Mouse (Mus musculus): Measurements from ENCODE around the gene Dhps. TPM values are rescaled to one million over a fixed set of nuclear protein-coding genes. Genes with fewer than 3 reads are reported as not detected.
A peak's percentile ranks its signal among the peaks of the same experiment; 100 is the strongest.
"Not testable (repeated sequence)": the region's sequence is repeated elsewhere in the genome, so short reads cannot be mapped to it uniquely, and the experiment has no call there.

The Dhps gene
- total and polyA plus RNA-seq, 3 experiments, result 44.7 to 88.5 (median 60.1) TPM

DNA sequence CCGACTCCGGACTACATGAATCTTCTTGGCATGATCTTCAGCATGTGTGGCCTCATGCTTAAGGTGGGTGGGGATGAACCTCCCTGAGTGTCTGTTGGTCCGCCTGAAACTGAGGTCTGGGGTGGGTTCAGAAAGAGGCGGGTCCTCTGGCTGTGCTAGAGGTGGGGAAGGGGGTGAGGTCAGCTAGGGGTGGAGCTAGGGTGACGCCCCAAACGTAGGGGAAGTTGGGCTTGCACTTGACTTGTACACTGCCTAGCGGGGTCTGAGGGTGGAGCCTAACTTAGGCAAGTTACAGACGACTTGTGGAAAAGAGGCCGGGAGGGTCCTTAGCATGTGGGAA, 9.6 kb downstream of the Dhps start, which contains the start of gene Wdr83:
Gene Wdr83, minus strand, starts transcription at position 91 of the 340 bp plus-strand sequence.
- peaks cover 24 to 44% of the 10 kb centered on the region in 2 experiments for H3K36me3 ChIP-seq (replicated peaks in 1 of 2; ENCODE audit: control insufficient read depth in 1 of 2, insufficient read depth in 1 of 2, low read length in 1 of 2)
- DNase-seq (ENCODE audit: extremely low read depth), result peak; percentile 84
- H3K79me2 ChIP-seq (replicated peaks; ENCODE audit: control insufficient read depth, extremely low read depth, insufficient read depth, poor library complexity, severe bottlenecking), result peaks cover 16% of the 10 kb centered on the region
- H3K4me2 ChIP-seq (ENCODE audit: insufficient read depth, low read depth, poor library complexity, severe bottlenecking), result peak within 1 kb of the TSS; percentile 89
- dilution Hi-C loops (cut with MboI; ENCODE audit: extremely low pct_ligation_motif_present, extremely low pct_unique_long_range_greater_than_20kb, low sequenced_read_pairs) (no loop called here), in situ Hi-C loops (cut with MboI; ENCODE audit: low pct_ligation_motif_present, low pct_unique_long_range_greater_than_20kb, low sequenced_read_pairs) (no loop called here)
- peak; percentile 67 for TF ChIP-seq ZMIZ1 (IDR thresholded peaks at IDR 0.05; ENCODE audit: low read depth, low read length)
- peak; percentile 68 for TF ChIP-seq POLR2A (IDR thresholded peaks at IDR 0.05; ENCODE audit: low read depth, low read length)
- no peak for TF ChIP-seq MAZ (IDR thresholded peaks at IDR 0.05; ENCODE audit: low read depth, low read length)
- peak; percentile 41 for TF ChIP-seq NELFE (IDR thresholded peaks at IDR 0.05; ENCODE audit: low read depth, low read length)
- peak within 1 kb of the TSS; percentile 53 for H3K27ac ChIP-seq (ENCODE audit: insufficient read depth, low read depth)
- H3K4me3 ChIP-seq (replicated peaks in 1 of 3; ENCODE audit: low read depth in 2 of 3, low read length in 2 of 3, poor library complexity in 1 of 3), result peak within 1 kb of the TSS; percentile 86 to 96 (median 94)
- no peaks in the 10 kb centered on the region for H3K27me3 ChIP-seq (replicated peaks)
- H3K9me3 ChIP-seq (replicated peaks; ENCODE audit: low read length), result no peaks in the 10 kb centered on the region
- H3K9ac ChIP-seq (ENCODE audit: insufficient read depth, low read depth), result peak within 1 kb of the TSS; percentile 85
- H3K4me1 ChIP-seq (ENCODE audit: control insufficient read depth in 1 of 2, insufficient read depth in 2 of 2), result peaks cover 7 to 42% of the 10 kb centered on the region in 2 experiments; a peak in 3 of 4 replicates

DNA sequence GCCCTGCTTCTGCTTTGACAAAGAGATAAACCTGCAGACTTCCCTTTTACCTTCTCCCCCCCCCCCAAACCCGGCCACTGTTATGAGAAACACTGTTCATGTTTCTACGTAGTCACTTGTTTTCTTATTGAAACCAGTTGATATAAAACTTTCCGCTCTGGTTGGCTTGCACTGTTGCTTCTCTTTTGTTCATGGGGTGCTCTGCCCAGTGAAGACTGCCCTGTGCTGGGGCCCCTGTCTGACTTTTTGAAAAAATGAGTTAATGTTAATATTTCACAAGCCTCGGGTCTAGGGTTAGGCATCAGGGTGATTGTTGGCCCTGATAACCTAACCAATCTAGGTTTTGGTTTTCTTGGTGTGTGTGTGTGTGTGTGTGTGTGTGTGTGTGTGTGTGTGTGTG, 10.6 kb downstream of the Dhps start:
- Histone ChIP-seq H3K36me3 (replicated peaks in 1 of 2; ENCODE audit: control insufficient read depth in 1 of 2, insufficient read depth in 1 of 2, low read length in 1 of 2) (peaks cover 28 to 46% of the 10 kb centered on the region in 2 experiments), H3K4me2 (ENCODE audit: insufficient read depth, low read depth, poor library complexity, severe bottlenecking) (peak overlapping the region; percentile 89; the same call in 1 of the 2 replicates)
- in situ Hi-C loops (cut with MboI; ENCODE audit: low pct_ligation_motif_present, low pct_unique_long_range_greater_than_20kb, low sequenced_read_pairs), result not testable (repeated sequence)

DNA sequence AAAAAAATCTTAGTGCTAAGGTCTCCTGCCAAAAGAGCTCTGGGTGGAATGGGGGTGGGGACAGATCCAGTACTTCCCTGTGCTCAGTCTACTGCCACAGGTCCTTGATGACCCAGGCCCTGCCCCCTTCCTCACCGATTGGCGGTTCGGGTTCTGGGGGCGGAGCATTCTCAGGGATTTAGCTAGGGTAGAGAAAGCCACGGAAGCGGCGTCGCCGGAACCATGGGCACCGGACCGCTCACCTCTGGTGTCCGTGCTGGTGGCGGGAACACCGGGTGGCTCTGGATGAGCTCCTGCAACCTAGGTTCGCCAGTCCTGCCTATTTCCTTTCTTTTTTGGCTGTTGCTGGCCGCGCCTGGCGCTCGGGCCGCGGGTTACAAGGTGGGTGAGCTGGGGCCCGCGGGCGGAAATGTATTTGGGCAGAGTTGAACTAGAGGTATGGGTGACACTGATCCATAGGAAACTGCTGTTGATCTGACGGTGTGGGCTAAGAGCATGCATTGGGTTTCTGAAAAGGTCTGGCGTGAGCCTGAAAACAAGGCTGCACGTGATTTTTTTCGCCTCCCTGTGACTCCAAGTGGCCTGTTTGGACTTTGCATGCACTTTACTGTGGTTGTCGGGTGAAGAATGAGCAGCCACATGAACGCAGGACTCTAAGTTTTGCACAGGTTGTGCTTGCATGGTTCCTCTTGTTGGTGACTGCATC, 11.7 kb downstream of the Dhps start, which contains the start of gene Man2b1:
Gene Man2b1, plus strand, starts transcription at position 163 of the 706 bp plus-strand sequence.
- Histone ChIP-seq H3K27me3 (replicated peaks) (no peaks in the 10 kb centered on the region), H3K36me3 (replicated peaks in 1 of 2; ENCODE audit: control insufficient read depth in 1 of 2, insufficient read depth in 1 of 2, low read length in 1 of 2) (peaks cover 35 to 48% of the 10 kb centered on the region in 2 experiments), H3K4me3 (replicated peaks in 1 of 3; ENCODE audit: low read depth in 2 of 3, low read length in 2 of 3, poor library complexity in 1 of 3) (peak within 1 kb of the TSS; percentile 78 to 86 (median 79)), H3K27ac (ENCODE audit: insufficient read depth, low read depth) (no peak within 1 kb of the TSS), H3K9me3 (replicated peaks; ENCODE audit: low read length) (no peaks in the 10 kb centered on the region), H3K79me2 (replicated peaks; ENCODE audit: control insufficient read depth, extremely low read depth, insufficient read depth, poor library complexity, severe bottlenecking) (peaks cover 16% of the 10 kb centered on the region), H3K9ac (ENCODE audit: insufficient read depth, low read depth) (peak within 1 kb of the TSS; percentile 79), H3K4me2 (ENCODE audit: insufficient read depth, low read depth, poor library complexity, severe bottlenecking) (peak within 1 kb of the TSS; percentile 89), H3K4me1 (ENCODE audit: control insufficient read depth in 1 of 2, insufficient read depth in 2 of 2) (peaks cover 7 to 39% of the 10 kb centered on the region in 2 experiments; a peak in 3 of 4 replicates)
- DNase-seq (ENCODE audit: extremely low read depth), result peak; percentile 96
- in situ Hi-C loops (cut with MboI; ENCODE audit: low pct_ligation_motif_present, low pct_unique_long_range_greater_than_20kb, low sequenced_read_pairs), result no loop called here
- dilution Hi-C loops (cut with MboI; ENCODE audit: extremely low pct_ligation_motif_present, extremely low pct_unique_long_range_greater_than_20kb, low sequenced_read_pairs), result no loop called here
- 0 out of 2 replicates have a peak, but pooled peaks have one; percentile 30 for TF ChIP-seq NRF1 (IDR thresholded peaks at IDR 0.05; ENCODE audit: low read depth, low read length)
- peak; percentile 44; the same call in 1 of the 2 replicates for TF ChIP-seq MEF2A (IDR thresholded peaks at IDR 0.05; ENCODE audit: borderline replicate concordance, low read depth, low read length)
- no peak for TF ChIP-seq USF2 (conservative IDR thresholded peaks at IDR 0.05; ENCODE audit: low read depth, low read length)
- TF ChIP-seq NELFE (IDR thresholded peaks at IDR 0.05; ENCODE audit: low read depth, low read length), result peak; percentile 84
- peak; percentile 47; the same call in 1 of the 2 replicates for TF ChIP-seq TCF12 (IDR thresholded peaks at IDR 0.05; ENCODE audit: low read depth, low read length)
- peak; percentile 12; the same call in 1 of the 2 replicates for TF ChIP-seq MYC (IDR thresholded peaks at IDR 0.05; ENCODE audit: low read depth, low read length)
- peak; percentile 74 for TF ChIP-seq MAX (IDR thresholded peaks at IDR 0.05; ENCODE audit: low read length)
- no peak for TF ChIP-seq ZC3H11A (IDR thresholded peaks at IDR 0.05; ENCODE audit: low read depth, low read length)
- TF ChIP-seq ZNF384 (IDR thresholded peaks at IDR 0.05; ENCODE audit: low read depth, low read length), result no peak
- peak; percentile 49 for TF ChIP-seq CHD2 (IDR thresholded peaks at IDR 0.05; ENCODE audit: low read length)
- TF ChIP-seq ZKSCAN1 (IDR thresholded peaks at IDR 0.05; ENCODE audit: borderline replicate concordance, low read depth, low read length), result no peak
- TF ChIP-seq BHLHE40 (IDR thresholded peaks at IDR 0.05; ENCODE audit: low read depth, low read length), result peak; percentile 90
- TF ChIP-seq GABPA (IDR thresholded peaks at IDR 0.05; ENCODE audit: insufficient replicate concordance, low read depth, low read length), result no peak
- no peak for TF ChIP-seq EP300 (IDR thresholded peaks at IDR 0.05; ENCODE audit: low read length)
- peak; percentile 79 for TF ChIP-seq MXI1 (IDR thresholded peaks at IDR 0.05; ENCODE audit: low read depth, low read length)
- TF ChIP-seq POLR2A (IDR thresholded peaks at IDR 0.05; ENCODE audit: low read depth, low read length), result peak; percentile 94
- TF ChIP-seq POLR2AphosphoS2 (IDR thresholded peaks at IDR 0.05; ENCODE audit: low read depth, low read length), result peak; percentile 90
- TF ChIP-seq USF1 (IDR thresholded peaks at IDR 0.05; ENCODE audit: low read depth, low read length), result peak; percentile 30; the same call in 1 of the 2 replicates
- TF ChIP-seq IRF4 (IDR thresholded peaks at IDR 0.05; ENCODE audit: low read depth, low read length), result 0 out of 2 replicates have a peak, but pooled peaks have one; percentile 23
- no peak for TF ChIP-seq JUN (IDR thresholded peaks at IDR 0.05; ENCODE audit: insufficient read depth, low read depth, low read length)
- TF ChIP-seq KAT2A (IDR thresholded peaks at IDR 0.05; ENCODE audit: insufficient replicate concordance, low read length), result no peak

More for the DNA sequence above, 10.6 kb downstream of the Dhps start:
- Histone ChIP-seq H3K79me2 (replicated peaks; ENCODE audit: control insufficient read depth, extremely low read depth, insufficient read depth, poor library complexity, severe bottlenecking) (peaks cover 16% of the 10 kb centered on the region), H3K4me1 (ENCODE audit: control insufficient read depth in 1 of 2, insufficient read depth in 2 of 2) (peaks cover 7 to 39% of the 10 kb centered on the region in 2 experiments; a peak in 3 of 4 replicates)
- H3K9ac ChIP-seq (ENCODE audit: insufficient read depth, low read depth); H3K27me3 ChIP-seq (replicated peaks); H3K9me3 ChIP-seq (replicated peaks; ENCODE audit: low read length); H3K27ac ChIP-seq (ENCODE audit: insufficient read depth, low read depth); dilution Hi-C loops (cut with MboI; ENCODE audit: extremely low pct_ligation_motif_present, extremely low pct_unique_long_range_greater_than_20kb, low sequenced_read_pairs); DNase-seq (ENCODE audit: extremely low read depth); H3K4me3 ChIP-seq (replicated peaks in 1 of 3; ENCODE audit: low read depth in 2 of 3, low read length in 2 of 3, poor library complexity in 1 of 3): not testable (repeated sequence)
